Comparison of ENCODE assay signal across 19 mouse cellular contexts in genomic region chr5:96521541-96521940, GRCm38 (mm10).
DNase-seq lines count a peak whose midpoint lies in the region; ATAC-seq and TF ChIP-seq lines count a peak whose summit lies in the region.
"Had no signal": no experiment of that assay in that cellular context is flagged by ENCODE, and none has a peak within 500 bp of the region (broad histone marks: within the 10 kb centered on the region; RNA-seq: fewer than 3 reads in every experiment).

No protein-coding gene starts in this region.

- no peak for TF ChIP-seq EP300 in stomach, postnatal 0 days (optimal IDR thresholded peaks at IDR 0.05)

- no peak for ATAC-seq in lung, embryonic 15.5 days (ENCODE audit: borderline replicate concordance, extremely low read depth, low FRiP score, low TSS enrichment)
- ATAC-seq in stomach, postnatal 0 days (ENCODE audit: low FRiP score, low TSS enrichment), result no peak
- no peak for ATAC-seq in megakaryocyte, adult 5-6 weeks (ENCODE audit: poor library complexity, severe bottlenecking)
- ATAC-seq: forebrain, embryonic 13.5 days had no signal

- H3K9me3 ChIP-seq in lung, embryonic 15.5 days, result no peaks in the 10 kb centered on the region
- H3K9me3 ChIP-seq in stomach, postnatal 0 days (ENCODE audit: control insufficient read depth, low read length), result no peaks in the 10 kb centered on the region
- H3K9me3 ChIP-seq: heart, embryonic 13.5 days; limb, embryonic 10.5 days had no signal

- no peak overlapping the region for H3K27ac ChIP-seq in lung, embryonic 15.5 days
- peak overlapping the region; percentile 92 for H3K27ac ChIP-seq in kidney, adult 2 months (ENCODE audit: insufficient read depth, low read depth, low read length)
- no peak overlapping the region for H3K27ac ChIP-seq in stomach, postnatal 0 days (replicated peaks)
- H3K27ac ChIP-seq: forebrain, embryonic 13.5 days; heart, embryonic 13.5 days; hindbrain, embryonic 13.5 days; limb, embryonic 10.5 days; liver, embryonic 14.5 days; macrophage had no signal

- H3K27me3 ChIP-seq in lung, embryonic 15.5 days, result no peaks in the 10 kb centered on the region
- H3K27me3 ChIP-seq in kidney, adult 2 months (replicated peaks; ENCODE audit: control insufficient read depth, insufficient read depth, low read length), result no peaks in the 10 kb centered on the region
- H3K27me3 ChIP-seq in stomach, postnatal 0 days (ENCODE audit: control insufficient read depth, insufficient read depth, low read length), result no peaks in the 10 kb centered on the region
- H3K27me3 ChIP-seq: forebrain, embryonic 13.5 days; heart, embryonic 13.5 days; hindbrain, embryonic 13.5 days had no signal

- 65% methylated on average over 9 of the region's 9 CpGs for WGBS in lung, embryonic 15.5 days
- 68% methylated on average over 9 of the region's 9 CpGs for WGBS in lung, adult 2 months
- 37% methylated on average over 9 of the region's 9 CpGs for WGBS in kidney, adult 2 months
- 56% methylated on average over 9 of the region's 9 CpGs for WGBS in stomach, postnatal 0 days

- H3K36me3 ChIP-seq in lung, embryonic 15.5 days, result no peaks in the 10 kb centered on the region
- no peaks in the 10 kb centered on the region for H3K36me3 ChIP-seq in kidney, adult 2 months (ENCODE audit: control insufficient read depth, insufficient read depth, low read length)
- H3K36me3 ChIP-seq in stomach, postnatal 0 days (ENCODE audit: control insufficient read depth, insufficient read depth, low read length), result no peaks in the 10 kb centered on the region
- H3K36me3 ChIP-seq: heart, embryonic 13.5 days; hindbrain, embryonic 13.5 days; limb, embryonic 10.5 days had no signal

- DNase-seq in lung, adult 2 months, result no peak
- DNase-seq in kidney, adult 2 months, result peak; percentile 81
- DNase-seq in kidney, postnatal 10 days, result peak; percentile 35
- DNase-seq in stomach, postnatal 0 days (ENCODE audit: low spot score), result no peak
- no peak for DNase-seq in natural killer cell, adult 2 months (ENCODE audit: low spot score in 2 of 2)
- DNase-seq: B cell, adult 2 months; cerebellum, adult 8-10 months; gastrocnemius, postnatal 10 days; heart, adult 11 months; thymus, adult 18-20 months had no signal

- H3K4me3 ChIP-seq in lung, embryonic 15.5 days, result no peak overlapping the region
- H3K4me3 ChIP-seq in lung, adult 2 months (replicated peaks; ENCODE audit: extremely low read depth, low read depth, low read length), result no peak overlapping the region
- H3K4me3 ChIP-seq in kidney, adult 2 months (ENCODE audit: insufficient read depth, low read depth, low read length), result no peak overlapping the region
- no peak overlapping the region for H3K4me3 ChIP-seq in stomach, postnatal 0 days (ENCODE audit: low read depth, low read length)
- H3K4me3 ChIP-seq: forebrain, embryonic 13.5 days; heart, embryonic 13.5 days; hindbrain, embryonic 13.5 days; limb, embryonic 10.5 days had no signal

- no peak overlapping the region for H3K9ac ChIP-seq in lung, embryonic 15.5 days
- H3K9ac ChIP-seq in stomach, postnatal 0 days (ENCODE audit: low read length), result no peak overlapping the region
- H3K9ac ChIP-seq: forebrain, embryonic 13.5 days; heart, embryonic 13.5 days; hindbrain, embryonic 13.5 days; liver, embryonic 14.5 days had no signal

- H3K4me1 ChIP-seq in lung, embryonic 15.5 days, result 0 out of 2 replicates have a peak, but pooled peaks cover 8% of the 10 kb centered on the region
- H3K4me1 ChIP-seq in lung, adult 2 months (ENCODE audit: control insufficient read depth, insufficient read depth, low read length), result no peaks in the 10 kb centered on the region; the same call in 1 of the 2 replicates
- H3K4me1 ChIP-seq in kidney, adult 2 months (ENCODE audit: control insufficient read depth, insufficient read depth, low read length), result peaks cover 10% of the 10 kb centered on the region
- no peaks in the 10 kb centered on the region for H3K4me1 ChIP-seq in stomach, postnatal 0 days (replicated peaks; ENCODE audit: control insufficient read depth, insufficient read depth)
- H3K4me1 ChIP-seq: forebrain, embryonic 13.5 days; hindbrain, embryonic 13.5 days; limb, embryonic 10.5 days had no signal

- no peak for TF ChIP-seq POLR2A in lung, adult 2 months (IDR thresholded peaks at IDR 0.05; ENCODE audit: borderline replicate concordance, extremely low read depth, low read depth, low read length)
- no peak for TF ChIP-seq POLR2A in kidney, adult 2 months (IDR thresholded peaks at IDR 0.05; ENCODE audit: low read depth, low read length)

- TF ChIP-seq CTCF in lung, adult 2 months (IDR thresholded peaks at IDR 0.05; ENCODE audit: insufficient read depth, low read length), result no peak
- no peak for TF ChIP-seq CTCF in kidney, adult 2 months (conservative IDR thresholded peaks at IDR 0.05; ENCODE audit: insufficient read depth, insufficient read length, low read depth, low read length)
- no peak for TF ChIP-seq CTCF in stomach, postnatal 0 days (IDR thresholded peaks at IDR 0.05; ENCODE audit: low read depth)

- H3K4me2 ChIP-seq in lung, embryonic 15.5 days, result peak overlapping the region; percentile 3; the same call in 1 of the 2 replicates
- H3K4me2 ChIP-seq in stomach, postnatal 0 days (replicated peaks; ENCODE audit: low read depth), result peak overlapping the region; percentile 25
- H3K4me2 ChIP-seq: forebrain, embryonic 13.5 days; heart, embryonic 13.5 days; hindbrain, embryonic 13.5 days; midbrain, embryonic 11.5 days had no signal

Comparison
In these comparisons a context has a peak if more than half of its experiments do, and no peak if none do; other contexts are left out.
1. DNase-seq: peak in kidney, adult 2 months (single experiment) and kidney, postnatal 10 days (single experiment); none in lung, adult 2 months (single experiment), stomach, postnatal 0 days (single experiment) and natural killer cell, adult 2 months (0 of 2).